Mouse (Mus musculus) adrenal gland, postnatal 10 days (tissue): Measurements from ENCODE around the gene Hdac10. TPM values are rescaled to one million over a fixed set of nuclear protein-coding genes. Genes with fewer than 3 reads are reported as not detected.

Experiments used
- DNase-seq: peaks from one replicate; pipeline ENCODE4 v3.0.0; 2021; ENCODE audit warnings: mixed read lengths
- total RNA-seq, 2 experiments: library from RNA; stranded (reverse); gene quantifications; 2 replicates each; pipeline ENCODE4 v1.2.3; 2021

The Hdac10 gene
- total RNA-seq, 2 experiments from 2014 or later: 10.5 to 17.8 TPM

DNA sequence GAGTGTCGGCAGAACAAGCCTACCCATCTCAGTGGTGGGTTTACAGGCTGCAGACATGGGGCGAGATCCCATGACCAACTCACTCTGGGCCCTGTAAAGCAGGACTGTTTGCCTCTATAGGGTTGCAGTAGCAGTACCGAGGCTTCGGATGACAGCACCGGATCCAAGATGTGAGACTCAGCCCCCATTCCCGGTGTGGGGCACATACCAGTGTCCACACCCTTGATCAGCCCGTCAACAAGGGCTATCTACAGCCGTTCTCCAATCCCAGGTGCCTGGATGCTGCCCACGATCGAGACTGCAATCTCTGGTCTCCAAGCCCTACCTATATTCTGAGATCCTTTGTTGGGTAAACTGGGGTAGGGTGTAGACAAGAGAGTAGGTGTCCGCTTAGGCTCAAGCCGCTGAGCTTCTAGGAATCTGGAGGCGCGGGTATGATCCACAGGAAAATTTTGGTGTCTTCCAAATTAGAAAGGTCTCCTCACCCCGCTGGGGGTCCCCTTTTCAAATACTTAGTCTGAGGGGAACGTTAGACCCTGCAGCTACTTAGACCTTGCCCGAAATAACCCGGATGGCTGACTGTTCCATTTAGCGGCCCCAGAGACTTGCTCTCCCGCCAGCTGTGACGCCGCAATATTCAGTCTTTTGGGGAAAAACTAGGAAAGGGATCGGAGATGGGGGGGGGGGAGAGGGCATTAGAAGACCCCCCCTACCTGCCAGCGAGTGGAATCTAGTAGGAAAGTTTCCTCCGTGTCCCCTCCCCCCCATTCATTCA is 20.2 kb upstream of the Hdac10 start:
- no peak for DNase-seq

DNA sequence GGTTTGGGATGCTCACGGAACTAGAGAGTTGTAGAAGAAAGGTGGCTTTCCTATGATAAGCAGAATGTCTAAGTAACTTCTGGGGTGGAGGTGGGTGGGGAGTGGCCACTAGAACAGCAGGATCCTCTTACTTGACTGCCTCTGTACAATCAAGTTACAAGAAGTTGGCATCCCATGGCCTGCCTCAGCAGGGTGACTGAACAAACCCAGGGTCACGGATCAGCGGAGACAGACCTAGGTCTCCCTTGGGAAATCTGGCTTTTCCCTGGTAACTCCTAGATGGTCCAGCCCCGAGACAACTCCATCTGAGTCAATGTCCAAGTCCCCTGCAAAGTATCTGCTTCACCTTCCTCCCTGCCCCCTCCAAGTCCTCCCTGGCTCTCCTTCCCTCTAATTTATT is 19.4 kb upstream of the Hdac10 start:
- no peak for DNase-seq

DNA sequence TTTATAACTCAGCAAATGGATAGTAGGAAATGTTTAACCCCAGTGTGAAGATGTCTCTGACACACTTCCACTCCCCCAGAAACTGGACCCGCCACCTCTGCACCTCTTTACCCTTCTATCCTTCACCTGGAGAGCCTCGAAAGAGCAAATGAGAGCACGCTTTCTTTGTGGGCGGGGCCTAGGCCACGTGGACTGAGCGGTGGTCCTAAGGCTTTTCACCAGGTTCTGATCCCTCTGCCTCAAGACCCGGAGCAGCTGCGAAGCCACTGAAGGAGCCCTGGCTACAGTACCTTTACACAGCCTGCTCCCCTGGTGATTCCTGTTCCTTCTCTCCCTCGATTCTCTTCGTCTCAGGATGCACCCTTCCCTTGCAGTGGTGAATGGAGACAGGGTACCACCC is 19.0 kb upstream of the Hdac10 start:
- DNase-seq: no peak

DNA sequence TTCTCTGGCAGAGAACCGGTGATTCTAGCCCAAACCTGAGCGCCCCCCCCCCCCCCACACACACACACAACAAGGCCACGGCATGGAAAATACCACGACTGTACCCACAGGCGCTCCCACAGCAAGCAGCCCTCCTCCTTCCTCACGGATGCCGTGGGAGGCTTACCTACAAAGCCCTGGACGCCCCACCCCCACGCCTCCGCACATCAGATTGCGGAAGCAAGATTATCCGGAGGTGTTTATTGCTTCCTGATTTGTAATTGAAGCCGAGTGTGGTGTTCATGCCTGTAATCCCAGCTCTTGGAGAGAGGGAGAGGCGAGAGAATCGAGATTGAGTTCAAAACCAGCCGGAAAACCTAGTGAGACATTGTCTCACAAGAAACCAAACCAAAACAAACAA is 18.5 kb upstream of the Hdac10 start:
- no peak for DNase-seq

DNA sequence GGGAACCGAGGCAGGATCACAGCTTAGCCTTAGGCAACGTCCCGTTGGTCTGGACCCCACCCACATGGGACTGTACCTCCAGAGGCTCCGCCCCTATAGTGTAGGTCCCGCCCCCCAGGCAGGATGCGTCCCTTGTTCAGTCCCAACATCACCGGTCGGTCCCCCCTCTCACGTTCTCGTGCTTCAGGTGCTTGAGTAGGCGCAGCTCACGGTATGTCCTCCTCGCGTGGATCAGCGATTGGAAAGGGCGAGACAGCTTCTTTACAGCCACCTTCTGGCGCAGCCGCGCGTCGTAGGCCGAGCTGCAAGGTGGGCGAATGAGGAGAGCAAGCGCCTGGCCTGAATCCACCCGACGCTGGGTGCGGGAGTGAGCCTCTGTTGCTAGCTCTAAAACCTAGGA is 18.0 kb upstream of the Hdac10 start:
- peak; percentile 56 for DNase-seq

DNA sequence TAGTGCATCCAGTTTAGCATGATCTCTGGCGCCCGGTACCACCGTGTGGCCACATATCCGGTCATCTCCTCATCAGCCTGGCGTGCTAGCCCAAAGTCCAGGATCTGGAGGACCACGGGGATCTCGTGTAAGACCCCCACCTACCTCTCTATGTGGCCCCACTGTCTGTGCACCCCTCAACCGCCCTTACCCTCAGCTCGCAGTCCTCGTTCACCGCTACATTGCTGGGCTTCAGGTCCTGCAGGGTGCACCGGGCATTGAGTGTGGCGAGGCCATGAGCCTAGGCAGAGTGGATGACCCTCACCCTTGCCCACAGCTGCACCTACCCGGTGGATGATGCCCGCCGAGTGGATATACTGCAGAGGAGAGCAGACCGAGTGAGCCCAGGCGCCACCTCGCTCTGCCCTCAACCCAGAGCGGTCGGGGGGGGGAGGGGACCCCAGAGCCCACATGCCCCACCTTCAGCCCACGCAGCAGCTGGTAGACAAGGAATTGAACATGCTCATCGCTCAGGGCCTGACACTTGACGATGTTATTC is 17.4 kb upstream of the Hdac10 start:
- DNase-seq: no peak

DNA sequence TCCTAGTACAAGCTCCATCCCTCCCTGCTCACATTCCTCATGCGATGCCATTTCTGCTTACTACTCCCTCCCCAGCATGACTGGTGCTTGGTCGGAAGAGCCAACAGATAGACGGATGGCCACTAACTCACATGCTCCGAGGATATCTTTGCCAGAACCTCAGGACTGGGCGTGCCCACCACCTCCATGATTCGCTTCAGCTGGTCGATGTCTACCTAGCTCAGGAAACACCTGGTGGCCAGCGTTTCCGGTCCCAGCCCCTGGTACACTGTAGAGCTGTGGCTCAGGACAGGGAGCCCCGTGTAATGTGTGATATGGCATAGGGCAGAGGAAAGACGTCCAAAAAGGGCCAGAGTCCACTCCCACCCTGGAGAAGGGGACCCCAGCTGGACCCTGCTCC is 16.5 kb upstream of the Hdac10 start:
- no peak for DNase-seq

DNA sequence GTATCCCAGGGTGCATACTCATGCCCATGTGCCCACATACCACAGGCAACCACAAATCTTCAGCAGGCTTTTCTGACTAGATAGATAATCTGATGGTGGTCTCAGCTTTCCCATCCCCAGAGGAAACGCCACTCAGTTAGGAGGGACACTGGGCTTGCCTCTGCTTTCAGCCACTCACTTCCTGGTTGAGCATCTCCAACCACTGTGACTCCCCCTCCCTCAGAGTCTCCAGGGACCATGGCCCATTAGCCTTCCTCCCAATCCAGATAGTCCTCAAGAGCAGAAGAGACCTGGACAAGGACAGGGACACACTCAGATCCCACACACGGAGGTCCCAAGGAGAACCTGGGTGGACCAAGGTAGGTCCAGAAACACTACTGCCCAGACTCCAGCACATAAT is 14.6 kb upstream of the Hdac10 start:
- DNase-seq: no peak

DNA sequence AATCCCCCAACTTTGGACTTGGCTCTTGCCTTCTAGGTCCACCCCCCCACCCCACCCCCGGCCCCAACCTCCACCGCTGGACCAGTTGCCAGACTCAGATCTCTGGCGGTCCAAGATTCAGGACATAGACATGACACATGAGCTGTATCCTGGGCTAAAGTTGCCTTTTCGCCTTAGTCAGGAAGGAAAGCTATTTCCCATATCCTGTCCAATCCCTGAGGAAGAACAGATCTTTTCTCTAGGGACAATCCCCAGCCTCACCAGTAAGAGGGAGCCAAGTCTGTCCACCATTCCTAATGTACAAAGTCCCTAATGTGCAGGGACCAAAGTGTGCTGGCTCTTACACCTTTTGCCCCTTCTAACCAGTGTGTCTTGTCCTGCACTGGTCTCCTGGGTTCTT is 13.4 kb upstream of the Hdac10 start:
- DNase-seq: no peak

DNA sequence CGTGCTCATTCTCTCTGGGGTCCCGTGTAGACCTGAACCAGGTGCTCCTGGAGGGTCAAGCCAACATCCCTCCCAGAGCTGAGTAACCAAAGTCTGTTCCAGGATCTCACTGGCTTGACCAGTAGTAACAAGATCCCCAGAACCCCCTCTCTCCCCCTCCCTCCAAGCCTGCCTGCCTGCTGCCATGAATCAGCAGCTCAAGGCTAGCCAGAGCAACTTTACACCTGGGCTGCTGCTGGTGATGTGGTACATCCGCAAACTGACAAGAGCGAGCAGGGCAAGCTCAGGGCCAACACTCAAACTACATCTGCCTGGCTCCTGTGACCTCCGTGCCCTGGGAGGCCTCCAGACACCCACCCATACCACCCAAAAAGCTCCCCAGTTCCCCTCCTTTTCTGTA is 12.9 kb upstream of the Hdac10 start:
- no peak for DNase-seq

DNA sequence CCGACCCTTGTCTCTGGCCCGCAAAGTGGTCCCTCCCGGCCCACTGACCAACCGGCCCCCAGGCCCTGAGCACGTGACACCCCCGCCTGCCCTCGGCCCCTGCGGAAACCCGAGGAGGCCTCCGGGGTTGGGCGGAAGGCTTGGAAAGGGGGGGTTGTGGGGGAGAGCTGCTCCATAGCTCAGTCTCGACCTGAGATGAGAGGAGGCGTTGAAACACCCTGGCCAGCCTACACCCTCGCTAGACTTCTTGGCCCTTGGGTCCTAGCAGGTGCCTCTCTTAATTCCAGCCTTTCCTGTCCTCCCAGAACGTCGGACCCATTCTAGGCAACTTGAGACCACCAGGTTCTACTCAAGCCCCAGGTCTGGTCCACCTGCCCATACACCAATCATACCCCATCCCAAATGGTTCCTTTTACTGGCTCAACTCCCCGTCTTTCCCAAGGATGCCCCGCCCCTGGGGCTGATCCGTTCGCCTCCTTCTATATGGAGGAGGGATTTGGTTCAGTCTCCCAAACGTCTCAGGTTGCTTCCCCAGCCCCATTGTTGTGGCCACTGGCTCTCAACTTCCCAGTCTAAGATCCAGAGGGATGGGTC is 12.3 kb upstream of the Hdac10 start, which contains the start of gene Mapk12:
Gene Mapk12, minus strand, starts transcription at position 45 of the 594 bp plus-strand sequence.
- DNase-seq: peak; percentile 50

DNA sequence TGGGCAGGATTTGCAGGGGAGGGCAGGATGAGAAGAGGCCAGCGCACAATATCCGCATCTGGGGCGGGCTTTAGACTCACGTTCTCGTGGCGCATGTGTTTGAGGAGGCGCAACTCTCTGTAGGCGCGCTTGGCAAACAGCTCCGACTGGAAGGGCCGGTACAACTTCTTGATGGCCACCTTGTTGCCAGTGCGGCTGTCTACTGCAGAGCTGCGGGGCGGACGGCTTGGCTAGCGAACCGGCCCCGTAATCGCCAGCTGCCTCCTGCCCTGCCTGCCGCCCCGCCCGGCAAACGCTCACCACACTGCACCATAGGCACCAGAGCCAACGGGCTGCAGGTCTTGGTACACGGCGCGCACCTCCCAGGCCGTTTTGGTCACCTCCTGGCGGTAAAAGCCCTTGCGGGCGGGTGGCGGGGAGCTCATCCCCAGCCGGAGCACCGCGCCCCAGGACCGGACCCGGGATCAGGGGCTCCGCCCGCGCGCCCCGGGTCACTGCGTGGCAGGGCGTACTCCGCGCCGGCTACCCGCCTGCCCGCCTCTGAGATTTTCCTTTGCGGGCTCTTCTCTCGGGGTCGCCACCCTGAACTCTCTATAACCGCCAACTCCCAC is 11.7 kb upstream of the Hdac10 start:
- peak; percentile 38 for DNase-seq

DNA sequence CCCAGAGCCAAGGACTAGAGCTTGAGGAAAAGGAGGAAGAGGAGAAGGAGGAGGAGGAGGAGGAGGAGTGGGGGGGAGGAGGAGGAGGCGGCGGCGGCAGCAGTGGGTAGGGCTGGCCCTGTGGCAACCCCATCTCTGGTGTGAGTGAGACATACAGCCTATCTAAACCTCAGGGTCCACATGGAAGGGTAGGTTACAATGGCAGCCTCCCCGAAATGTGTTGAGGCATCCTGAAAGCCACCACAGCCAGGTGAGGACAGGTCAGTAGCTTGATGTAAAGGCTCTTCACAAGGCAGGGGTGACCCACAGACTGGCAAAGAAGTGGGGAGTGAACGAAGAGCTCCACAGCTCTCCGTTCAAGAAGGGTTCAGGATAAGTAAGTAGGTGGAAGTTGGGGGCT is 10.0 kb upstream of the Hdac10 start:
- DNase-seq: no peak

DNA sequence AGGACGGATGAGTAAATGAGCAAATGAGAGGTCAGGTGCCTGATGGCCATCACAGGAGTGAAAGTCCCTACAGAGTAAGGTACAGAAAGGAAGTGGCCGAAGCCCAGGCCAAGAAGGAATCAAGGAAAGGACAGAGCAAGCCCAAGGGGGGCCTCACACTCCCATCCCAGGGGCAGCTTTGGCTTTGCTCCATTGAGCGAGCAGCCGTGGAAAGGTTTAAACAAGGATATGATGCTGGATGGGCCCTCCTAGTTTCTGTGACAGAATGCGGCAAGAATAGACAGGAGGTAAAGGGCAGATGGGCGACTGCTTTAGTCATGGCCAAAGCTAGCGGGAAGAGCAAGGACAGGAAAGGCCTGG is 9.5 kb upstream of the Hdac10 start:
- no peak for DNase-seq

DNA sequence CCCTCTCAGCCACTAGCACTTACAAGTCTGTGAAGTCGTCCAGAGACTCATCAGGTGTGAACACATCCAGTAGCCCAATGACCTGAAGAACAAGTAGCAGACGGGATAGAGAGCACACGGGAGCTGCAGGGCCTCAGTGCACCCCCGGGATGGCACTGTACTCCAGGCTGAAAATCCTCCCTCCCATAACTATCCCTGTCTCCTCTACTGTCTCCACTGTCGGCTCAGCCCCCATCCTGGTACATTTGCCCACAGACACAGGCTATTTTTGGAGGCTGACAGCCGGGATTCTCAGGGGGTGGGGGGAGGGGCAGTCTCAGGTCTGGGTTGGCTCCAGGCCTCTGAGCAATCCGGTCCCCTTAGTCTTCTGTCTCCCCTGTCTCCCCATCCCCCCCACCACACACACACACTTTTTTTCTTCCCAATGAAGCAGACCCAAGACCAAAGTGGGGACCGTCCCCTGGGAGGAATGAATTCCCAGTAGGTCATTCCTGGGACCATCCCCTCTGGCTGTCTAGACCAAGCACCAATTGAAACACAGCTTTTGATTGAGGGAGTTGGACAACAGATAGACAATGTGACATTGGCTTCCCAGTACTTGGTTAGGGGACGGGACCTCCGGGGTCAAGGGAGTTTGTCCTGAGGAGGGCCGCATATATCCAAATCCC is 9.0 kb upstream of the Hdac10 start:
- no peak for DNase-seq

DNA sequence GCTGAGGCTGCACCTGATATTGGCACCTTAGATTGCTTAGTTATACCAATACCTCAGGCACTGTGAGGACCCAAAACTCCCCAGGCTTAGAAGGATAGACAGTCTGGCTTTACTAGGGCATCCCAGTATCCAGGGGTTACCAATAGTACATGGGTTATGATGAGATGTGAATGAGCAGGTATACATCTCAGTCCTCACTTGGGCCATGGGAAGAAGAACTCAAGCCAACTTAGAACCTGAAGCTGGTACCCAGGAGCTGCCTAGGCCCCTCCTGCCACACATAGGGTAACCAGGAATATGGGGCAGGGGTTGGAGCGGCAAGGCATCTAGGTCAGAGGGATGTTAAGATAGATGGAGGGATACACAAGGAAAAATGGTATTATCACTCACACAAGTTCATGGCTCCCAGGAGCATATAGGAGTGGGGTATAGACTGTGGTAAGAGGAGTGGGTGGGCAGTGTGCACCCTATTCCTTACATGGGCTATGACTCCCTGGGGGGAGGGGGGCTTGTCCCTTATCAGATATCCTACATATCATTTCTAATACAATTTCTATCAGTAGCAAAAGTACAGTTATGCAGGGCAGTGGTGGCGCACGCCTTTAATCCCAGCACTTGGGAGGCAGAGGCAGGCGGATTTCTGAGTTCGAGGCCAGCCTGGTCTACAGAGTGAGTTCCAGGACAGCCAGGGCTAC is 8.1 kb upstream of the Hdac10 start:
- no peak for DNase-seq

DNA sequence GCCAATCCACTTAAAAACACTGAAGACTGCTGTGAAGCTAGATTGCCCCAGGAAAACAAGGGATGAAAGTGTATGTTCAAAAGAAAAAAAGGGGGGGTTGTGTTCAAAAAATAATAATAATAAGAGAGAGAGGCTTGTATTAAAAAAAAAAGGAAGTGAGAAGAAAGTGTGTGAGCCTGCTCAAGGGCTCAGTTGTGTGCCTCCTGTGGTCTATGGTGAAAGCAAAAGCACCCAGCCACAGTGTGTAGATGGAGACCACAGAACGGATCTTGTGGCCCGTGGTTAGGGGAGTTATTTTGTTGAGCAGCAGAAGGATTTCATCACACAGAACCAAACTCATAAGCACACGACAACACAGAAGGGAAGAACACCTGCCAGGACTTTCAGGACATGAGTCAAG is 2.8 kb upstream of the Hdac10 start:
- DNase-seq: no peak

DNA sequence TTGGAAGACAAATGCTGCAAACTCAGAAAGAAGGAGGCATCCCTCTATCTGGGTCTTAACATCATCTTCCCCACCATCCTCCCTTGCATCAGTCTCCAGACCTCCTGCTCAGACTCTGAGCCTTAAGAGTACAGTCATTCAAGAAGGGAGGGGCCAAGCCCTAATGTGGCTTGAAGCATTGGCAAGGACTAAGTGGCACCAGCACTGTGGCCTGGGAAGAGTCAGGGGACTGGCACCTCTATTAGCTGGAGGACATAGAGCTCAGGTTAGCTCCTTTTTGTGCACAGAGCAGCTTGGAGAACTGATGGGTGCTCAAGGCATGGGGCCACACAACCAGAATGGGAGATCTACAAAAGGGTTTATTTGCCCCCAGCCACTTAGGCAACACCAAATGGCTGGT is 1.7 kb upstream of the Hdac10 start:
- DNase-seq: no peak

DNA sequence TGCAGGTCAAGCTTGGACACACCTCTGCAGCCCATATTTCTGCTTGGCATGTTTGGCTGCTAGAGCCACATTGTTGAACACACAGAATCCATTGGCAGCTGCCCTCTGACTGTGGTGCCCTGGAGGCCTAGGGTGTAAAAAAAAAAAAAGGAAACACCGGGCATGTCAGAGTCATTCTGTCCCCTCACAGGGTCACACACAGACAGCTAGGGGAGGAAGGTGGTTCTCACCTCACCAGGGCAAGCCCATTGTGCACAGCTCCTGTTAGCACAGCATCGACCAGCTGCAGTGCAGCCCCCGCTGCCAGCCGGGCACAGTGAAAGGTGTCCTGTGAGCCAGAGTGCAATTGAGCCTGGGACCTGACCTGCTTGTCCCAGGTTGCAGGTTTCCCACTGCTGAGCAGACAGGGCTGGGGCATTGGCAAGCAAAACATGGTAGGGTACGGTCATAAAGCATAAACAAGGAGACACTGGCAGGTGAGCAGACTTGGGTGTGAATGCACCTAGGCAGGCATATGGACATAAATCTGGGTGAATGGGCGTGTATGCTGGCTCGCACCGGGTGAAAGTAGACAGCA is 1.0 kb downstream of the Hdac10 start:
- DNase-seq: no peak

DNA sequence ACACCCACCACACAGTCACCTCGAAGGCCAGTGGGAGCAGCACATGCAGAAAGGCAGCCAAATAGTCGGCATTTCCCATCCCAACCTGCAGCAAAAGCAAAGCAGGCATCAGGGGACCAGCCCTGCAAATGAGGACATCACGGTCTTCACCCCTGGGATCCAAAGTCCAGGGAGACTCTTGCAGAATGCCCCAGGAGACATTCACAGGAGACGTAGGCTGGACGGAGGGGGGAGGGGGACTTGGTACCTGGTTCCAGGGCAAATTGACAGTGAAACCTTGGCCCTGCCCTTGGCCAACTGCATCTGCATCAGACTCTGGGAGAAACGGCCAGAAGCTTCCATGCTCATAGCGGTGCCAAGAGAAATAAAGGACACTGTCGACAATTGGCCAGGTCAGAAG is 1.9 kb downstream of the Hdac10 start:
- DNase-seq: no peak

DNA sequence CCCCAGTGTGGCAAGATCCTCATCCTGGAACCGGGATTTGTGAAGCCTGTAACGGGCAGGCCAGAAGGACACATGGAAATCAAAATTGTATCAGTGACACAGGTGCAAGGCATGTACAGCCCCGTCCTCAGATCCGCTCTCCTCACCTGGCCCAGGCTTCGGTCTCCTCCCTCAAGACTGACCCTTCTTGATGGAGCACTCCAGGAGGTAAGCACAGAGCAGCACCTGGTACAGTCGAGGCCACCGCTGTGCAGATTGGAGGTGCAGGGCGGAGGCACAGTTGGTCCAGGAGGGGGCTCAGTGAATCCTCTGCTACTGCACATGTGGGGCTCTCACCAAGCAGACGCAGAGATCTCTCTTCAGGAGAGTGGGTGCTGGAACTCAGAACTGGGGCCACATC is 3.1 kb downstream of the Hdac10 start:
- DNase-seq: no peak

DNA sequence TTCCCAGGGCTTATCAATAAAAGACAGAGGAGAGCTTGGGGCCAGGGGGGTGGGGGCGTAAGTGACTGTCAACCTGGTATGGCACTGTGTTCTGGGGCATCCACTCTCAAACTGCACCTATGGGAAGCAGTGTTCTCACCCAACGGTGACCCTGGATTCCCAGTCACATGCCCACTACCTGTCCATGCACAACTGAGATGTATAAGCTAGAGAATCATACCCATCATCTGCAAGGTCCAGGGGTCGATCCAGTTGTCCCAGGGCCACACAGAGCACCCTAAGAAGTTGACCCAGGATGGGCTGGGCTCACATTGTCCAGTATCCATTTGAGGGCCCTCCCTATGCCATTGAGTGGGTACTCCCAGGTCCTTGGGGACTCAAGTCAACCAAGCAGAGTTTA is 4.2 kb downstream of the Hdac10 start:
- no peak for DNase-seq
